Mouse (Mus musculus): ENCODE measurements at regions not wholly inside any gene's neighbourhood (a gene's known extent, or its start where the extent isn't known, plus 50 kb on each side); places are given as distances from the start of the nearest gene placed in this dataset.

- DNase-seq (ENCODE audit: low read depth, low spot score), result peak; percentile 11
These were observed 175.7 kb downstream of the Hdgfl1 start for GRCm38 (mm10) chr13:26594313-26594712.

GRCm38 (mm10) chr13:26593750-26594149 is 176.2 kb downstream of the Hdgfl1 start:
- DNase-seq (ENCODE audit: low read depth, low spot score), result no peak

GRCm38 (mm10) chr13:26575890-26576543 is 193.9 kb downstream of the Hdgfl1 start:
- DNase-seq (ENCODE audit: low read depth, low spot score), result no peak

- DNase-seq (ENCODE audit: low read depth, low spot score), result no peak
These were observed 200.5 kb downstream of the Hdgfl1 start for GRCm38 (mm10) chr13:26569422-26569821.

- DNase-seq (ENCODE audit: low read depth, low spot score), result peak; percentile 47
These were observed 204.8 kb downstream of the Hdgfl1 start for GRCm38 (mm10) chr13:26564941-26565862.

GRCm38 (mm10) chr13:26558366-26558765 is 211.6 kb downstream of the Hdgfl1 start:
- peak; percentile 69 for DNase-seq (ENCODE audit: low read depth, low spot score)

- DNase-seq (ENCODE audit: low read depth, low spot score), result peak; percentile 19
These were observed 215.7 kb downstream of the Hdgfl1 start for GRCm38 (mm10) chr13:26554266-26554665.

- DNase-seq (ENCODE audit: low read depth, low spot score), result no peak
These were observed 217.8 kb downstream of the Hdgfl1 start for GRCm38 (mm10) chr13:26552122-26552521.

GRCm38 (mm10) chr13:26538928-26539327 is 231.0 kb downstream of the Hdgfl1 start:
- DNase-seq (ENCODE audit: low read depth, low spot score), result peak; percentile 22

- DNase-seq (ENCODE audit: low read depth, low spot score), result no peak
These were observed 233.4 kb downstream of the Hdgfl1 start for GRCm38 (mm10) chr13:26536575-26536974.

- no peak for DNase-seq (ENCODE audit: low read depth, low spot score)
These were observed 237.2 kb downstream of the Hdgfl1 start for GRCm38 (mm10) chr13:26532761-26533160.

GRCm38 (mm10) chr13:26519054-26519453 is 250.9 kb downstream of the Hdgfl1 start:
- DNase-seq (ENCODE audit: low read depth, low spot score), result no peak

- no peak for DNase-seq (ENCODE audit: low read depth, low spot score)
These were observed 251.5 kb downstream of the Hdgfl1 start for GRCm38 (mm10) chr13:26518425-26518824.

GRCm38 (mm10) chr13:26517646-26518045 is 252.3 kb downstream of the Hdgfl1 start:
- DNase-seq (ENCODE audit: low read depth, low spot score), result no peak

- no peak for DNase-seq (ENCODE audit: low read depth, low spot score)
These were observed 259.5 kb downstream of the Hdgfl1 start for GRCm38 (mm10) chr13:26510448-26510847.

- DNase-seq (ENCODE audit: low read depth, low spot score), result no peak
These were observed 260.1 kb downstream of the Hdgfl1 start for GRCm38 (mm10) chr13:26509841-26510240.

GRCm38 (mm10) chr13:26503744-26504143 is 266.2 kb downstream of the Hdgfl1 start:
- DNase-seq (ENCODE audit: low read depth, low spot score), result no peak

GRCm38 (mm10) chr13:26497086-26497485 is 272.9 kb downstream of the Hdgfl1 start:
- DNase-seq (ENCODE audit: low read depth, low spot score), result no peak

- no peak for DNase-seq (ENCODE audit: low read depth, low spot score)
These were observed 274.1 kb downstream of the Hdgfl1 start for GRCm38 (mm10) chr13:26495871-26496270.

- no peak for DNase-seq (ENCODE audit: low read depth, low spot score)
These were observed 300.6 kb downstream of the Hdgfl1 start for GRCm38 (mm10) chr13:26469343-26469742.

GRCm38 (mm10) chr13:26467526-26467925 is 302.4 kb downstream of the Hdgfl1 start:
- DNase-seq (ENCODE audit: low read depth, low spot score), result no peak

GRCm38 (mm10) chr13:26464523-26464922 is 305.4 kb downstream of the Hdgfl1 start:
- DNase-seq (ENCODE audit: low read depth, low spot score), result no peak

GRCm38 (mm10) chr13:26464096-26464495 is 305.9 kb downstream of the Hdgfl1 start:
- no peak for DNase-seq (ENCODE audit: low read depth, low spot score)
